Mouse (Mus musculus) embryo, embryonic 9.5 days (tissue): ENCODE results near the gene Gm42742.
A peak's percentile ranks its signal among the peaks of the same experiment; 100 is the strongest.

Experiments
- DNase-seq: peaks from one replicate; pipeline ENCODE4 v3.0.0-alpha.2; 2017; ENCODE audit errors: extremely low spot score

Gene Gm42742

DNA sequence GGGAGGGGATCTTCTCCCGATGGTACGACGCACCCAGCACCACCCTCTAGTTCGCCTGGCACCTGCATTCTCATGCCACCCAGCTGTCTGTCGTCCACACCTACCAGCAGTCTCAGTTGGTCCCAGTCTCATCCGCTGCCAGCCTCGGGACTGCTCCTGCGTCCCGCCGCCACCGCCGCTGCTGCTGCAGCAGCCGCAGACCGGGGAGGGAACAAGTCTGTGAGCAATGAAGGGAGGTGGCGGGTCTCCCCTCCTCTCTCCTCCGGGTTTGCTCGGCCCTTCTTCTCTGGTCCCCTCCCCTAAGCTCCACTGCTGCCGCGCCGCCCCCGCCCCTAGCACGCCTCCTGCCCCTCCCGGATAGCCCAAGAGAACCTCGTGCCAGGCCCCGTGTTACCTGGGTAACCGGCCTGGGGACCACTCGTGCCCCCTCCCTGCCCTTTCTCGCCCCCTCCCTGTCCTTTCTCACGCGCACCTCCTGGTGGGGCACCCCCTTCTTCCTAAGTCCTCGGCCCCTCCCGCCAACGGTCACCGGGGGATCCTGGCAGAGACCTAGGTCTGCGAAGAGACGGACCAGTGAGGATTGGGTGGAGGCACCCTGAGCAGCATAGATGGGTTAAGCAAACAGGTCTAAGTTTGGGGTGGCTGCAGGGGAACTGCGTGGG lies at the start of gene Gm42742, which contains the start of gene Prrt2:
Gene Gm42742, minus strand, starts transcription at position 197 of the 662 bp plus-strand sequence.
Gene Prrt2, minus strand, starts transcription at position 311 of the 662 bp plus-strand sequence.
- peak; percentile 82 for DNase-seq

DNA sequence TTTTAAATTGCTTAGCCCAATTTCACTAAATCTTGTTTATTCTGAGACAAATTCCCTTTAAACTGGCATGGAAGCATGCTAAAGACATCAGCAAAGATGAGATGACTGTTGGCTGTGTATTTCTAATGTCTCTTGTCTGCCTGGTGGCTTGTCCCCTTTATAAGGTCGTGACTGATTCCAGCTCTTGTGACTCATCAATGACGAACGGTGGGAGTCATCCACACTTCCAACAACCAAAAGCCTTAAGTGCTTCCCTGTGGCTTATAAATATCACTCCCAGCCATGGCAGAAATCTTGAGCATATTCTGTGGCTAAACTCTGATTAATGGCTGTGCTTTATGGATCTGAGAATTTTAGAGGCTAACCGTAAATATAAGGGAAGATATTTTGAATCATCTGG lies 45.4 kb upstream of the Gm42742 start:
- DNase-seq = no peak

DNA sequence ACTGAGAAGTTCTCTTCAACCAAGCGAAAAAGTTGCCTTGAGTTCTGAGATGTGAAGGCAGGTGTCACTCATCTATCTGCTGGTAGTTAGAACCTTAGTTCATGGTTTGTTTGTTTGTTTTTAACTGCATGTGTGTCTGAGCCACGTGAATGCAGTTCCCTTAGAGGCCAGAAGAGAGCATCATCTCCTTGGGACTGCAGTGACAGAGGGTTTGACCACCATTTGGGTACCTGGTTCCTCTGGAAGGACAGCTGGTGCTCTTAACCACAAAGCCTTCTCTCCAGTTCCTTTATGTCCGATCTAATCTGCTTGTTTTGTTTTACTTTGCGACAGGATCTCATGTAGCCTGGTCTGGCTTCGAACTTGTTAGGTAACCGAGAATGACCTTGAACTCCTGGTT lies 44.6 kb upstream of the Gm42742 start:
- DNase-seq = no peak

DNA sequence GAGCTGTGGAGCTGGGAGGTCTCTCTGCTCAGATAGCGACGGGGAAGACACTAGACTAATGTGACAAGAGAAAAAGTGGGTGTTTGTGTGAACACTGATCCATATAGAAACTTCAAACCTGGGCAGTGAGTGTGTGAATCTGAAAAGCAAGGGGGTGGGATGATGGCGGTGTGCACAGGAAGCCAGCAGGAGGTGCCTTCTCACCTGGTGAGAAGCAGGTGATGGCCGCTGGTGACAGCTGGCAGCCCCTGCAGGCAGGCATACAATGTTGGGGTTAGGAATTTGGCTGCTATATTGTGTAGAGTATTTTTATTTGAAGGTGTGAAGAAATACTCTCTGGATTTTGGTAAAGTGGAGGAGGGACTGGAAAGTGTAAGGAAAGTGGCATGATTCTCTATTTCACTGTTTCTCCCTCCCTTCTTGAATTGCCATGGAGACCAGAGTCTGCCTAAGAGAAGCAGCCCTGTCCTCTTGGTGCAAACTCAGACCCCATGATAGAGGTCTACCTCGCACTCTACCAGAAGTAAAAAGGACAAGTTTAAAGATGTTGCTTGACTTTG lies 34.2 kb upstream of the Gm42742 start:
- no peak for DNase-seq

DNA sequence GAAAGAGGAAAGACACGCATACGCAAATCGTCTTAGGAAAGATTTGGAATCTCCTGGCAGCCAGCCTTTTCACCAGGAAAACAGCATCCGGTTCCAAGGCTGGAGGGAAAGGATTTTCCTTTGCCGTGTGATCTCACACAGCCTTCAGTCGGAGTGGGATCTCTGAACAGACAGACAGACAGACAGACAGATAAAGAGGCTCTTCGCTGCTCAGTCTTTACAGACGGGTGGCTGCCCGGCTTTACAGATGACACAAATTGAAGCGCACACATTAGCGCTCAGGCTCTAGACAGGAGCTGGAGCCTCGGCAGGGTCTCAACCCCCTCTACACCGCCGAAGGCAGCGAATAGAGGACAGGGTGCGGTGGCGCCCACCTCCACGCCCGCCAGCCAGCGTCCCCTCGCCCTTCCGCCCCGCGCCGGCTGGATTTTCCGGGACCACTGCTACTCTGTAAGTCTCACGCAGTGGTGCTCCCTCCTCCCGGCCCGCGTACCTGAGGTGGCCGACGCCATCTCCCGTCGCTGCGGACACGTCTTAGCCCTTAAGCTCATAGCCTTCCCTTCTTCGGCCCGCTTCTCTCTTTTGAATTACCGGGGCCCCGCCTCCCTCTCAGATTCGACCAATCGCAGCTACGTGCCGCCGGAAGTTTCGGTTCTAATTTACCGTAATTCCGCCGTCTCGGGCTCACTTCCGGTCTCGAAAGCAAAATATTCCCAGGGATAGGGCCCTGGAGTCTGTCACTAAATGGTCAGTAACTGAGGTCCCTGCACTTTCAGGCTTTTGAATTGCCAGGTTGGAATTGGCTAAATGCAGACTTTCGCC lies 21.2 kb upstream of the Gm42742 start, which contains the start of gene Kif22:
Gene Kif22, minus strand, starts transcription at position 621 of the 822 bp plus-strand sequence.
- DNase-seq = peak; percentile 87

DNA sequence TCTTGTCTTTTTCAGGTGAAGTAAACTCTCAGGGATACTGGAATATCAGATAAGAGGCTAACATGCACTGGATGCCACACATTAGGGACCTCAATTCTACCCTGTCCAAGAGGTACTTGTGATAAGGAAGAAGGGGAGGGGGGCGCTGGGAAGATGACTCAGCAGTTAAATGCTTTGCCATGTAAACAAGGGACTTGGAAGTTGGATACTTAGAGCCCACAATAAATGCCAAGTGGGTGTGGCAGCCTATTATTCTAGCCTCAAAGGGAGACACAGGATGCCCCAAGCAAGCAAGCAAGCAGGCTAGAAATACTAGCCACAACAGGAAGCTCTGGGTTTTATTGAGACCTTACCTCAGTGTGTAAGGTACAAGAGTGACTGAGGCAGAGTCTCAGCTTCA lies 10.3 kb upstream of the Gm42742 start:
- DNase-seq = no peak

DNA sequence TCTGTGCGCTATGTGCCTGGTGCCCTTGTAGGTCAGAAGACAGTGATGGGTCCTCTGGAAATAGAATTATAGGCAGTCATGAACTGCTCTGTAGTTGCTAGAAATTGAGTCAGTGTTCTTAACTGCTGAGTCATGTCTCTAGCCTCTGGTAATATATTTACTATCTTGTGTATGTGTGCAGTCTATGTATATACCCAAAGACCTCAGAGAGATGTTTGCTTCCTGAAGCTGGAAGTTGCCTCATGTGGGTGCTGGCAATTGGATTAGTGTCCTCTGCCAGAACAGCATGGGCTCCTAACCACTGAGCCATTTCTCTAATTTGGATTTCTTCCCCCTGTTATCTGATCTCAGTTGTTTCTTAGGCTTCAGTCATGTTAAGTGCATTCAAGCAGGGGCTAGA lies 9.3 kb upstream of the Gm42742 start:
- DNase-seq = no peak

DNA sequence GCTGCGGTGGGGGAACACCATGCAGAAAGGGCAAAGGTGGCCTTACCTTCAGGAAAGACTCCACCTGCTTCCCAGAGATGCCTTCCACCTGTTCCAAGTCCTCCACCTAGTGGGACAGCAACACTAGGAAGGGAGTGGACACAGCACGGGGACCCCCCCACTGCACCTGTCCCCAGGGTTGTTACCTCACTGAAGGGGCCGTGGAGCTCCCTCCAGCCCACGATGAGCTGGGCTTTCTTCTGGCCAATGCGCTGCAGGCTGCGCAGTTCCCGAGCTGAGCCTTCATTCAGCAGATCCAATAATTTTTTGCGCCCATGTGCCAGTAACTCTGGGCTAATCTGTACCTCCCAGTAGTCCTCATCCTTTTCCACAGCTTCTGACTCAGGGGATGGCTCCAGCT lies 7.0 kb upstream of the Gm42742 start:
- DNase-seq = no peak

DNA sequence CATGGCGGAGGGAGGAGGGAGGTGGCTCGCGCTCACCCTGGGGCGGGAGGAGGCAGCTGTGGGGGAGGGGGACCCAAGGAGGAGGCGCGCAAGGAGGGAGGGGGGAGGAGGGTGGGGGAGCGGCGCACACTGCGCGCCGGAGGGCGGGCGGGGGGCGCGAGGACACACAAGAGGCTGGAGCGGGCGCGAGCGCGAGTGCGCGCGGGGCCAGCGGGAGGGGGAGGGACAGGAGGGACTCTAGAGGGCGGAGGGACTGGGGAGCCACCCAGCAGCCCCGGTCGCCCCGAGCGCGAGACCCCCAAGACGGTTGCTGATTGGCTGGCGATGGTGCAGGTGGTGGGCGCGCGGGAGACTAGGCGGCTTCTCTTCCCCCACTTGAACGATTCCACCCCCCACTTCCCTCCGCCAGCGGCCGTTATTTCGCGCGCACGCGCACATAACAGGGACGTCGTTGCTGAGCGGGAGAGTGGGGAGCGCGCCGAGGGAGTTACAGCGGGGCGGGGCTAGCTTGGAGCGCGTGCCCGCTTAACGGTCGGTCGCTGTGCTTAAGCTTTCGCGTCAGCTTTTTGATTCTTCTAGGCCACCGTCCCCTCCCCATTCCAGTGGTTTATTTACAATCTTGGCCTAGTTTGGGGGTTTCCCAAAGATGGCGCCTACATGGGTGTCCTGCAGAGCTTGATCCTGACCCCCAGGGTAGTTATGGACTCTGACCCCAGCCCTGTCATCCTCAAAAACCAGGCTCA lies 6.3 kb upstream of the Gm42742 start, which contains the start of gene Maz:
Gene Maz, minus strand, starts transcription at position 54 of the 743 bp plus-strand sequence.
- DNase-seq = peak; percentile 100

DNA sequence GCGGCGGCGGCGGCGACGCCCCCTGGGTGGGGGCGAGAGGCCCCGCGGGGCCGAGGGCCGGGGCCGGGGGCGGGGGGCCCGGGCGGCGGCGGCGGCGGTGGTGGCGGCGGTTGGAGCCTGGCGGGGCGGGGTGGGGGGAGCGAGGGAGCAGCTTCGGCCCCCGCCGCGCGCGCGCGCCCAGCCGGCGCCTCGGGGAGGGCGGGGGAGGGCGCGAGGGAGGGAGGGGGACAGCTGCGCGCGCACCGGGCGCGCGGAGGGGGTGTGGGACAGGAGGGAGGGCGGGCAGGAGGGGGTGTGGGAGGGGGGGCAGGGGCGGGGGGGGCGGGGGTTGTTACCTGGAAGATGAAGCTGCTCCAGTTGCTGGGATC lies 5.7 kb upstream of the Gm42742 start:
- no peak for DNase-seq

DNA sequence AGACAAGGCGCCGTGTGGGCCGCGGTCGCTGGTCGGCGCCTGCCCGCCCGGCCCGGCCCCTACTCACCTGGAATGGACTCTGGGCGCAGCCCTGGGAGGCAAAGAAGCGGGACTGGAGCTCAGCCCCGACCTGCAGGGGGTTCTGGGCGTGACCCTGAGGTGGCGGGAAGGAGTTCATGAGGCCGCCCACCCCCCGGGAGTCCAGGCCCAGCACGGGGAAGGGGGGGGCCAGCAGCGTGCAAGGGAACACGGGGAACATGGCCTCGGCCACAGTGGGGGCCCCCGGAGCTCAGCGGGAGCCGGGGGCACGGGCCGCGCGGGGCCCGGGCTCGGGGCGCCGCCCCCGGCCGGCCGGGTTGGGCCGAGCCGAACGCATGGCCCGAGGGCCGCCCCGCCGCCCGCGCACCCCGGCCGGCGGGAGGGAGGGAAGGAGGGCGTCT lies 5.3 kb upstream of the Gm42742 start:
- peak; percentile 83 for DNase-seq

DNA sequence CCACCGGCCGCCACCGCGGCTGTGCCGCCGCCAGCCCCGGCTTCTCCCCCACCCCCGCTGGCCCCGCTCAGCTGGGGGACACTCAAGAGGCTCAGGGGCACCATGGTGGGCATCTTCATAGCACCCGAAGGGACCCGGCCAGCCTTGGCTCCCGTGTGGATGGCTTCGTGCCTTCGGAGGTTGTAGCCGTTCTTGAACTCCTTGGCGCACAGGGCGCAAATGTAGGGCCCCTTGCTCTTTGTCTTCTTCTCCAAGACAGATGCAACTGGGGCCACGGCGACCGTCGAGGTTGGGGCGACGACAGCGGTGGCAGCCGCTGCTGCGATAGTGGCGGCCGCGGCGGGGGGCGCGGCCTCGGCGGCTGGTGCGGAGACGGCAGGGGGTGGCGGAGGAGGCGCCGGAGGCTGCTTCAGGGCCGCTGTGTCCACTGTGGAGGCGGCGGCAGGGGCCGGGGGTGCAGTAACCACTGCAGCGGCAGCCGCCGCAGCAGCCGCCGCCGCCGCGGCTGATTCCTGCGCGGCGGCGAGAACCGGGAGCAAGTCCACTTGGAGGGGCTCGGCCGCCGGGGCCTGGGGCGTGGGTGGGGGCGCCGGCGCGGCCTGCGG lies 4.8 kb upstream of the Gm42742 start:
- DNase-seq = peak; percentile 51

DNA sequence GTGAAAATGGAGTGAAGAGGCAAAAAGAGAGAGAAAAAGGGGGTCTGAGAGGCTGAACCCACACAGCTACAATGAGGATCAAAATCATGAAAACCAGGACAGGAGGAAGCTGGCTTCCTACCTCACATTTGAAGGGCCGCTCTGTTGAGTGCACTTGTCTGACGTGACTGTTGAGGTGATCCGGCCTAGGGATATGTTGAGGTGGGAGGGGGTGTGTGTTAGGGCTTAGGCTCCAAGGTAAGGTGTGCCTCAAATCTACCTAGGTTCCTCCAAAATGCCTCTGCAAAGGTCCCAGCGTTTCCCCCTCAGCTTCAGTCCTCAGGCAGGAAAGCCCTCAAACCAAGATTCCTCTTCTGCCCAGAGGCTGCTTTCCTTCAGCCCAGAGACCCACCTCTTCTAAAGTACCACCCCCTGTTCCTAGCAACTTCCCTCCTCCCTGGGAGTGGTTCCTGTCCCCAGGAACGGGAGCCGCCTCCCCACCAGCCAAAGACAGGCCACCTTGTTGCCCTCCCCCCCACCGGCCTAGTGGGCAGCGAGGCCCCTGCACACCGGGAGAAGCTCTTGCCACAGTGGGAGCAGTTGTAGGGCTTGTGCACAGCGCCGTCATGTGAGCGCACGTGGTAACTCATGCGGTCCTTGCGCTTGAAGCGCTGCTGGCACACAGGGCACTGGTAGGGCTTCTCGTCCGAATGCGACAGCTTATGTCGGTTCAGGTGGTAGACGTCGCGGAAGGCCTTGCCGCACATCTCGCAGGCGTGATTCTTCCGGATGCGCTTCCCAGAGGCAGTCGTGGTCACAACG lies 4.1 kb upstream of the Gm42742 start:
- peak; percentile 77 for DNase-seq

DNA sequence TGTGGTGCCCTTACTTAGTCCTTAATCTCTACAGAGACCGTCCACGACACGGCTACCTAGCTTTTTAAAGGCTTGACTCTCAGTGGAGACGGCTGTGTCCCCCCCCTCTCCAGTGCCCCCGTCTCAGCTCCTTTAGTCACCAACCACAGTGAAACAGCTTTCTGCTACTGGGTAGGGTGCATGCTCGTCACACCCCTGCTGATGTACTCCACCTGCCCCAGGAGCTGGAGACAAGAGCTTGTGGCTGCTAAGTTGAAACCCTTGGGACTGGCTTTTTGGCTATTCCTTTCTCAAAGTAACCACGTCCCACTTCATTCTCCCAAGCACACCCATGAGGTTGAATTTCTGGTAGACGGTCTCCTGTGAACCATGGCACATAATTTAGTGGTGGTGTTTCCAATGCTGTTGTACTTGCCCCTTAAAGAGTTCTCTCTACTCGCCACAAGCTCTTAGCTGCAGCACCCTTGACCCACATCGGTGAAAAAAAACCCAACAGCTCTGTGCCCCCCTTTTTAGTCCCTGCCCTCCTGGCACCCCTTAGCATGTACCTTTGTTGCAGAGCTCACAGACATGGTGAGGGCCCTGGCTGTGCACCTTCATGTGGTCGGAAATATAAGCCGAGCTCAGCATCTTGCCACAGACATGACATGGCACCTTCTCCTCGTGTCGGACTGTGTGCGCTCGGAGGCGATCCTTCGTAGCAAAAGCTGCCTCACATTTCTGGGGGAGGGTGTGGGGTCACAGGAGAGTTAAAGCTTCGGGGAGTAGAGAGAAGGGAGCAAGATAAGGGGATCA lies 3.2 kb upstream of the Gm42742 start:
- DNase-seq = no peak

DNA sequence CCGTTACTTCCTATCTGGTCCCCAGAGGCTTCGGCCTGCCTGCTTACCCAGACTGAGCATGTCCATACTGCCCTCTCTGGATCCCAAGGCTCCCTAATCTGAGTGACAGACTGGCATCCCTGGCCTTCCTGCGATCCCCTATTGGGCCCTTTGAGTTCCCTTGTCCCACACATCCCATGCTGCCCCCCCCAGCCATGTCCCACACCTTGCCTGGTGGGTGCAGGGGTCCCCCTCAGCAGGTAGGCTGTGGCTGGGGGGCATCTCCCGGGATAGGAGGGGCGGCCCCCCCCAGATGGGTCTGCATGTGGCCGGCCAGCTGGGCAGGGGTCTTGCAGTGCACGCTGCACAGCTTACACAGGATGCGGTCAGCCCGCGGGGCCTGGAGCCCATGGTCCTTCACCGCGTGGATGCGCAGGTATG lies 2.4 kb upstream of the Gm42742 start:
- DNase-seq = peak; percentile 19

DNA sequence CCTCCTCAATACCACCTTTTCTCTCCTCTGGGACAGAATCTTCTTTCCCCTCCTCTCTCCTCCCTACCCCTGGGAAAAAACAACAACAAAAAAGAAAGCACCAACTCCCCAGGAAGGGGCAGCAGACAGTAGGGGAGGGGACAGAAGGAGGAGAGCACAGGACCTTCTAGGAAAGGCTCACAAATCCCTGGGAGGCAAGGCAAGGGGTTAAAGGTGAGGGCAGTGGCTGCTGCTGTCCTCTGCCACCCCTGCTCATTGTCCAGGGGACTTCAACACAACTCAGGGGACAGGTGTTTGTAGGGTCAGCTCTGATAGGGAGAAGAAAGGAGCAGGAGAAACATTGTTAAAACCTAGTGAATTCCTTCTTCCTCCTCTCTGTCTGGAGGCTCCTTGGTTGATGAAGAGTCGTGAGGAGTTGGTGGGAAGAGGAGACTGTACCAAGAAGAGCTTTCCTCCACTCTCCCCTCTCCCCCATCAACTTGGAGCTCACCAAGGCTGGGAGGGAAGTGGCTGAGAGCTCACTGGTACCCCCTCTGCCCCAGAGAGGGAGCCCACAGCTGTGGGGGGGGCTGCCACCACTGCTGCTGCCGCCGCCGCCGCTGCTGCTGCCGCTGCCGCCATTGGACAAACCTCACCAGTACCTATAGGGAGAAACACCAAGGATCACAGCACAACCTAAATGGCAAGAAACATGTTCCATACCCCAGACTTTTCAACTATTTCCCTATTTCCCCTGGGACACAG lies 1.8 kb upstream of the Gm42742 start:
- no peak for DNase-seq

DNA sequence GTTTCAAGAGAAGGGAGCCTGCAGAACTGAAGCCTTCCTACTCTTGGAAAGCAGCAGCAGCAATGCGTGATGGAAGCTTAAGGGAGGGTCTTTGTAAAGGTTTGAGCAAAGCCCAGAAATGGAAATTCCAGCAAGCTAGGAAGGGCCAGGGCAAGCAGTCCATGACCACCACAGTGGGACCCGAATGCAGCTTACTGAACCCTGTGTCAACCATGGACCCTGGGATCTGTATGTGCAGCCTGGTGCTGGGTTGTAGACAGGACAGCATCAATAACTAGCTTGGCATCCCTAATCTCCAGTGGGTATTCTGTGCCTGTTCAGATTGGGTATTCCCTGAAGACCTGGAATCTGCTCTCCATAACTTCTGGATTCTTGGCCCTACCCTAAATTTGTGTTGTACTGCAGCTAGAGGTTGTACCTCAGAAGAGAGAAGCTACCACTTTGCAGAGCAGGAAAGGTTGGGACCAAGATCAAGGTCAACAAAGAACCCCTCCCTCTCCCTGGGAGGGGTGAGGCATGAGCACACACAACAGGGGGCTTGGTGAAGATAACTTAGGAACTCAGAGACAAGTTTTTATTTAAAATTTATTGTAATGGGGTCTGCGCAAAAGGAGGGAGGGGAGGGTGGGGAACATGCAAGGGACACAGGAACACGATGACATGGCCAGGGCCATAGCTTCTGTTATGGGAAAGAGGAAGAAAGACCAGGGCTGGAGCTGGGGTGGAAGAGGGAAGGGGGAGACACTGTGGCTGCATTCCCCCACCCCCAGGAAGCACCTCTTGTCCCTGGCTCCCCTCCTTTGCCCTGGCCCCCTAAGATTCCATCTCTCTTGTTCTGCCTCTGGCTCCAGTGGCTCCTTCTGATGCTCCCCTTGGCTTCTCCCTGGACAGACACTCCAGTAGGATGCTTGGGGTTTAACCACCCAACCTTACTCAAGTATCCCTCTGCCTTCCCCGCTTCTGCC lies 948 bp upstream of the Gm42742 start:
- no peak for DNase-seq

DNA sequence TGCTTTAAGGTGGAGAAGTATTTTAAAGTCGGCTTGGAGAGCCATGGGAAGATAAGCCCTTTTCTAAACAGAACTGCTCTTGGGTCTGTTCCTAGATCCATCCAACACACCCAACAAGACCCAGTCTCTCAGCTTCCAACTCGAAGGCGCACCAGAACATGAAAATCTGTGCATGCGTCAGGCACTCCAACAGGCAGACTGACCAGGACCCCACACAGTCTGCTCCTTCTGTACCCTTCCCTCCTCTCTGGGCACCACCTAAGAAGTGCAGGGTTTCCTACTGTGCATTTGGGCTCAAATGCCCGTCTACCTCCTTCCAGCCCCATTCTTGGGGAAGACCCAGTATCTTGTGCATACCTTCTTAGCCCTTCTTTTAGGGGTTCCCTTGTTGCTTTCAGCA lies 406 bp downstream of the Gm42742 start:
- DNase-seq = peak; percentile 15
